Mouse (Mus musculus) heart, adult 9 months (tissue): ENCODE results near the gene Sema3g.

ENCODE experiments used
- DNase-seq, 2 experiments: peaks; one replicate each; pipeline ENCODE4 v3.0.0; 2022; ENCODE audit warnings: low spot score in 2 of 2

Gene Sema3g

GRCm38 (mm10) chr14:31217666-31218065, at the start of gene Sema3g:
Gene Sema3g (plus strand): TSS chr14:31217860.
- DNase-seq: peak in 1 of 2 experiments; percentile 41

- DNase-seq: peak; percentile 67 to 86
Observed at GRCm38 (mm10) chr14:31168425-31168824, 49.2 kb upstream of the Sema3g start, which contains the start of gene Stab1. Gene Stab1 (minus strand): TSS chr14:31168641.

- no peak for DNase-seq
Observed at GRCm38 (mm10) chr14:31169508-31169907, 48.2 kb upstream of the Sema3g start.

- DNase-seq: no peak
Observed at GRCm38 (mm10) chr14:31170963-31171362, 46.7 kb upstream of the Sema3g start.

- no peak for DNase-seq
Observed at GRCm38 (mm10) chr14:31171386-31171785, 46.3 kb upstream of the Sema3g start.

GRCm38 (mm10) chr14:31171821-31172220, 45.8 kb upstream of the Sema3g start:
- DNase-seq: no peak

GRCm38 (mm10) chr14:31172781-31173455, 44.7 kb upstream of the Sema3g start:
- DNase-seq: peak; percentile 56 to 65

- DNase-seq: no peak
Observed at GRCm38 (mm10) chr14:31173537-31173936, 44.1 kb upstream of the Sema3g start.

GRCm38 (mm10) chr14:31177287-31177686, 40.4 kb upstream of the Sema3g start:
- no peak for DNase-seq

GRCm38 (mm10) chr14:31177715-31178114, 39.9 kb upstream of the Sema3g start:
- DNase-seq: no peak

GRCm38 (mm10) chr14:31179677-31180365, 37.8 kb upstream of the Sema3g start:
- DNase-seq: no peak

GRCm38 (mm10) chr14:31181512-31181911, 36.1 kb upstream of the Sema3g start:
- no peak for DNase-seq

GRCm38 (mm10) chr14:31182786-31183290, 34.8 kb upstream of the Sema3g start:
- peak in 1 of 2 experiments; percentile 73 for DNase-seq

GRCm38 (mm10) chr14:31183541-31183940, 34.1 kb upstream of the Sema3g start:
- DNase-seq: no peak

GRCm38 (mm10) chr14:31184195-31184594, 33.5 kb upstream of the Sema3g start:
- DNase-seq: no peak

- DNase-seq: peak in 1 of 2 experiments; percentile 68
Observed at GRCm38 (mm10) chr14:31186656-31187055, 31.0 kb upstream of the Sema3g start.

- peak; percentile 48 to 78 for DNase-seq
Observed at GRCm38 (mm10) chr14:31188771-31189181, 28.9 kb upstream of the Sema3g start.

GRCm38 (mm10) chr14:31189348-31189747, 28.3 kb upstream of the Sema3g start:
- no peak for DNase-seq

- DNase-seq: no peak
Observed at GRCm38 (mm10) chr14:31191936-31192335, 25.7 kb upstream of the Sema3g start.

GRCm38 (mm10) chr14:31193791-31194190, 23.9 kb upstream of the Sema3g start:
- no peak for DNase-seq

GRCm38 (mm10) chr14:31194441-31194840, 23.2 kb upstream of the Sema3g start:
- DNase-seq: no peak

GRCm38 (mm10) chr14:31194891-31195513, 22.7 kb upstream of the Sema3g start:
- peak; percentile 90 to 93 for DNase-seq
